Mouse (Mus musculus) hindbrain, embryonic 15.5 days (tissue): ENCODE results near the gene Strip1. TPM values are rescaled to one million over a fixed set of nuclear protein-coding genes. Genes with fewer than 3 reads are reported as not detected.

ENCODE experiments used
- ATAC-seq: fragments of 200-750 bp; cut with Nextera tagmentation; 2 replicates; pipeline ENCODE4 v1.8.0; 2017; ENCODE audit warnings: low read depth, moderate number of reproducible peaks, moderate TSS enrichment; ENCODE audit not compliant: low FRiP score
- H3K27ac ChIP-seq: fragments of 300-500 bp; sonication (generic); replicated peaks from 2 replicates; pipeline ENCODE4 v1.5.1; 2015; ENCODE audit warnings: mild to moderate bottlenecking, inconsistent platforms
- H3K27me3 ChIP-seq: fragments of 300-500 bp; sonication (generic); 2 replicates; pipeline ENCODE4 v1.6.1; 2015; ENCODE audit warnings: control low read depth, inconsistent platforms
- H3K36me3 ChIP-seq: fragments of 300-500 bp; sonication (generic); 2 replicates; pipeline ENCODE4 v1.6.1; 2015; ENCODE audit warnings: control low read depth, inconsistent platforms
- H3K4me1 ChIP-seq: fragments of 300-500 bp; sonication (generic); replicated peaks from 2 replicates; pipeline ENCODE4 v1.6.1; 2015; ENCODE audit warnings: control low read depth, inconsistent platforms
- H3K4me2 ChIP-seq: fragments of 300-500 bp; sonication (generic); 2 replicates; pipeline ENCODE4 v1.6.1; 2015; ENCODE audit warnings: moderate library complexity, mild to moderate bottlenecking, inconsistent platforms
- H3K4me3 ChIP-seq: fragments of 300-500 bp; sonication (generic); 2 replicates; pipeline ENCODE4 v1.5.1; 2015; ENCODE audit warnings: mild to moderate bottlenecking, inconsistent platforms
- H3K9ac ChIP-seq: fragments of 300-500 bp; sonication (generic); 2 replicates; pipeline ENCODE4 v1.6.1; 2015; ENCODE audit warnings: inconsistent platforms
- H3K9me3 ChIP-seq: fragments of 300-500 bp; sonication (generic); 2 replicates; pipeline ENCODE4 v1.6.1; 2016; ENCODE audit warnings: control low read depth, inconsistent platforms
- WGBS: fragments of 180-500 bp; shearing (Covaris S2); methylation state at CpG from one replicate; pipeline ENCODE4 v1.1.7; 2015; 5-methylcytosine and 5-hydroxymethylcytosine counted together
- polyA plus RNA-seq: library from polyadenylated mRNA; unstranded; fragments of >200 nt; fragmentation: Nextera tagmentation; extraction: Ambion mirVana; gene quantifications from 2 replicates; pipeline ENCODE4 v1.2.1, GENCODE M21; 2015

Gene Strip1
- polyA plus RNA-seq, 1 experiment from 2014 or later: 157 TPM

DNA sequence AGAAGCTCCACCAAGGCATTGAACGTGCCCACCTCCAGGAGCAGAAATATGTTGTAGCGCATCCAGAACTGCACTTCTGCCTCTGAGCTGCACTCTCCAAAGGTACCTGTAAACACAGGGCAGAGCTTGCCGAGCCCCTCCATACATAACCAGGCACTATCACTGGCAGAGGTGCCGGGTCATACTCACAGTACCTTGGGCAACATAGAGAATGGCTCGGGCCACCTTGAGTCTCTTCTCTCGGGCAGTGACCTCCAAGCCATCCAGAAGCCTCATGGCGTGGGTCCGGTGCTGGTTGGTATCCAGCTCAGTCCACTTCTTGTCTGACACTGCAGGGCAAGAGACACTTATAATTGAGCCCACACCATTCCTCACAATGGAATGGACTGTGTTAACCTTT, 4.7 kb downstream of the Strip1 start:
- WGBS: 96% methylated on average over 8 of the region's 8 CpGs
- Histone ChIP-seq H3K4me3 (no peak overlapping the region), H3K27ac (no peak overlapping the region), H3K36me3 (peaks cover 65% of the 10 kb centered on the region), H3K4me2 (no peak overlapping the region), H3K9me3 (no peaks in the 10 kb centered on the region), H3K4me1 (peaks cover 14% of the 10 kb centered on the region), H3K9ac (no peak overlapping the region), H3K27me3 (no peaks in the 10 kb centered on the region)
- ATAC-seq: no peak

DNA sequence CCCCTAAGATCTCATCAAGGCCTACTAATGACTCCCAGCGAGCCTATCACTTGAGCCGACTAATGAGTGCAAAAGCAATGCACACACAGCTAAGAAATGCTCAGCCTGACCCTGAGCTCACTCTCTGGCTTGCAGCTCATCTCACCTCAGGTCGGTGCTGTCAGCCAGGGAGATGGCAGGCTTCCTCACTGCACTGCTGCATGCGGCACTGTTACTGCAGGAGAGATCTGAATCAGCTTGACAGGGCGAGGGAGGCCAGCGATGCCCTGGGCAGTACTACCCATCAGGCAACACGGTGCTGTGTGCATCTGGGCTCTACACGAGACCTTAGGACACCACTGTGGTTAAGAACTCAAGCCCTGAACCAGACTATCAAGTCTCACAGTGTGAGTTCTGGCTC, 6.0 kb downstream of the Strip1 start:
- H3K9me3 ChIP-seq: no peaks in the 10 kb centered on the region
- H3K27me3 ChIP-seq: no peaks in the 10 kb centered on the region
- ATAC-seq: no peak
- no peak overlapping the region for H3K9ac ChIP-seq
- H3K4me1 ChIP-seq: peaks cover 13% of the 10 kb centered on the region
- no peak overlapping the region for H3K27ac ChIP-seq
- H3K4me3 ChIP-seq: no peak overlapping the region
- WGBS: 90% methylated on average over 8 of the region's 8 CpGs
- H3K36me3 ChIP-seq: peaks cover 77% of the 10 kb centered on the region
- no peak overlapping the region for H3K4me2 ChIP-seq

DNA sequence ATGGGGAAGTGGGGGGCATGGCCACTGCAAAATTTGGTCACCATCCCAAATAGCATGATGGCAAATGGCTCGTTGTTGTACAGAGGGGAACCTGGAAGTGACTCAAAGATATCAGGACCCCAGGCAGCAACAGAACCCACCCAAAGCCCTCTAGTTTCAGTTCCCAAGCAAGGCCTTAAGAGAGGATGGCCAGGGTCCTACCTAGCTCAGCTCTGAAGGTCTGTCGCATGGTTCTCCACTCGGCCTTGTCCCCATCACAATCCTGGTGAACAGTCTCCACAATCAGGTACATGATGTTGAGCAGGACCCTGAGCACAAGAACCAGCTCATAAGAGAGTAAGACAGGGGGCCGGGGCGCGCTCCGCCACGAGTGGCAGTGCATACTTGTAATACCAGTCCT, 7.1 kb downstream of the Strip1 start:
- Histone ChIP-seq H3K36me3 (peaks cover 83% of the 10 kb centered on the region), H3K27ac (no peak overlapping the region), H3K9ac (no peak overlapping the region), H3K4me3 (no peak overlapping the region), H3K9me3 (no peaks in the 10 kb centered on the region), H3K4me2 (no peak overlapping the region), H3K4me1 (peaks cover 2% of the 10 kb centered on the region), H3K27me3 (no peaks in the 10 kb centered on the region)
- WGBS: 98% methylated on average over 8 of the region's 8 CpGs
- no peak for ATAC-seq

DNA sequence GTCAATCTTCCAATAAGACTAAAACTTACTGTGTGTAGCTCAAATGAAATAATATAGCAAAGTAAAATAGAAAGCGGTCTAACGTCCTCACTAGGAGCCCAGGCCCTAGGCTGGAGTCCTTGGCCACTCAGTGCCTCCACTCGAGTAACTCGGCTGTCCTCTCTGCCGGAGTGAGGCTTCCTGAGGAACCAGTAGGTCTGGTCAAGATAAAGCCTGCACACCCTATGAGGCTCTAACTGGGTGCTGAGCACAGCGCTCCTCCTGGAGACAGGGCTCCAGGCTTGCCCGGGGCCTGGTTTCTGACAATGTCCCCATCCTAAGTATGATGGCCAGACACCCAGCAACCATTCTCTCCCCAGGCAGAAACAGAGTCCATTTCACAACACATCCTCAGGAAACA, 9.0 kb downstream of the Strip1 start:
- peaks cover 95% of the 10 kb centered on the region for H3K36me3 ChIP-seq
- no peak overlapping the region for H3K4me2 ChIP-seq
- no peaks in the 10 kb centered on the region for H3K4me1 ChIP-seq
- no peak overlapping the region for H3K4me3 ChIP-seq
- H3K9ac ChIP-seq: no peak overlapping the region
- no peaks in the 10 kb centered on the region for H3K9me3 ChIP-seq
- no peaks in the 10 kb centered on the region for H3K27me3 ChIP-seq
- H3K27ac ChIP-seq: no peak overlapping the region
- WGBS: 95% methylated on average over 7 of the region's 7 CpGs
- no peak for ATAC-seq

DNA sequence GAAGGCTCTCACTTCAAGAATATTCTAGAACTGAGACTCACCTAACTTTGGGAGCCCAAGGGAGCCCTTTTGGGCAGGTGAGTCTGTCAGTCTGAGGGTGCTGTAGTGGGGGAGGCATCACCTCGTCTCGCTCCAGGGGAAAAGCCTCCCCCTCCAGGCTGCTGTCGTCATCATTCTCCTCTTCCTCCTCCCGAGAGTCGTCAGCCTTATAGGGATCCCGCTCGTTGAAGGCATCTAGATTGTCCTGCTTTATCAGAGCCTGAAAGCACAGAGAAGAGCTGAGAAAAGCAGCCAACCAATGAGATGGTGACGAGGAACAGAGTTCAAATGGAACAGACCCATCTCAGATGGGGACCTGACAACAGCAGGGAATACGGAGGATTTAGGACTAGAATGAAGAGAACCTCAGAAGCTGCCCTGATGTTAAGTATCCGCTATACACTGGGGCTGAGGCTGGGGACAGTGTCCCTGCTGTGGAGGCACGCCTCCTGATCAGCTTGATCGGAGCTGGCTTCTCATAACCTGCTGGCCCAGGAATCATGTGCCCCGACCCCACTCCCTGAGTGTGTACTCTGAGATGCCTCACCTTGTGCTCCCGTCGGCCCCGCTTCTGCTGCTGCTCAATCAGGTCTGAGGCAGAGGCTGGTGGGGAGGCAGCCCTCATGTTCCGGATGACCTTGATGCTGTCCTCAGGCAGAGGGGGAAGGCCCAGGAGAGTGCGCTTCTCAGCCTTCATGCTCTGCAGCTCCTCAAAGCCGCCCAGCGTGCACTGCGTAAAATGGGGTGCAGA, 10.0 kb downstream of the Strip1 start:
- Histone ChIP-seq H3K27me3 (no peaks in the 10 kb centered on the region), H3K36me3 (peaks cover 95% of the 10 kb centered on the region), H3K9ac (no peak overlapping the region), H3K9me3 (no peaks in the 10 kb centered on the region), H3K4me2 (no peak overlapping the region), H3K4me1 (no peaks in the 10 kb centered on the region), H3K4me3 (no peak overlapping the region), H3K27ac (no peak overlapping the region)
- ATAC-seq: no peak
- 91% methylated on average over 21 of the region's 21 CpGs for WGBS

DNA sequence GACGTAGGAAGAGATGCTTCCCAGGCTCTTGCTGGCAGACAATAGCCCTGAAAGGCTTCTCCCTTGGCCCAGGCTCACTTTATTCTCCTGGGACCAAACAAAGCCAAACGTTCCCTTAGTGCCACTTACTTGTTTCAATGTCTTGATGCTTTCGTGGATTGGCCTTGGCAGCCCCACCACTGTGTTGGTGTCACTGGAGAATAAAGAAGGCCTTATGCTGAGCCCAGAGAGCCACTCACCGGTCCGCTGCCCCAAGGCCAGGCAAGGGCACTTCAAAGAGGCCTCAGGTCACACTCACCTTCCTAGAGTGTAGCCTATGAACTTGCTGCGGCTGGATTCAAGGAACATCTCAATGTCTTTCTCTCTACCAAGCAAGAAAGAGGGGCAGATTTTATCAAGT, 11.6 kb downstream of the Strip1 start:
- Histone ChIP-seq H3K9me3 (no peaks in the 10 kb centered on the region), H3K27ac (no peak overlapping the region), H3K36me3 (peaks cover 94% of the 10 kb centered on the region), H3K4me3 (no peak overlapping the region), H3K27me3 (no peaks in the 10 kb centered on the region), H3K4me2 (no peak overlapping the region), H3K9ac (no peak overlapping the region), H3K4me1 (no peaks in the 10 kb centered on the region)
- no peak for ATAC-seq
- WGBS: 87% methylated on average over 6 of the region's 6 CpGs

DNA sequence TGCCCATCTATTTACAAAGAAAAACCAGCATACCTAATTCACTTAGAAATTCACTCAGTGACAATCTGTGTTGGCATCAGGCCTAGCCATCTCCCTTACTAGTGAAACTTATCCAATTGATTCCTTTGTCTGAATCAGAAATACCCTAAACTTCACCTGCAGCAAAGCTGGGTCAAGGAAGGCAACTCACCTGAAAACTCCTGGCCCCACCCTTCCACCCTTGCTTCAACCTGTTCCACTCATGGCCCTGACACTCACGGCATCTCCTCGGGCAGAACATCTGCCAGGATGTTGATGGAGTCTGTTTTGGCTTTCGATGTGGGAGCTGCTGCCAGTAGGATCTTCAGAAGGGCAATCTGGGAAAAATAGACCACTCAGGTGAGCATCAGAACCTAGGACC, 13.7 kb downstream of the Strip1 start:
- H3K27me3 ChIP-seq: no peaks in the 10 kb centered on the region
- H3K4me1 ChIP-seq: no peaks in the 10 kb centered on the region
- WGBS: 95% methylated on average over 3 of the region's 3 CpGs
- no peak for ATAC-seq
- no peak overlapping the region for H3K27ac ChIP-seq
- H3K4me3 ChIP-seq: no peak overlapping the region
- H3K9ac ChIP-seq: no peak overlapping the region
- H3K36me3 ChIP-seq: peaks cover 94% of the 10 kb centered on the region
- no peak overlapping the region for H3K4me2 ChIP-seq
- H3K9me3 ChIP-seq: no peaks in the 10 kb centered on the region

DNA sequence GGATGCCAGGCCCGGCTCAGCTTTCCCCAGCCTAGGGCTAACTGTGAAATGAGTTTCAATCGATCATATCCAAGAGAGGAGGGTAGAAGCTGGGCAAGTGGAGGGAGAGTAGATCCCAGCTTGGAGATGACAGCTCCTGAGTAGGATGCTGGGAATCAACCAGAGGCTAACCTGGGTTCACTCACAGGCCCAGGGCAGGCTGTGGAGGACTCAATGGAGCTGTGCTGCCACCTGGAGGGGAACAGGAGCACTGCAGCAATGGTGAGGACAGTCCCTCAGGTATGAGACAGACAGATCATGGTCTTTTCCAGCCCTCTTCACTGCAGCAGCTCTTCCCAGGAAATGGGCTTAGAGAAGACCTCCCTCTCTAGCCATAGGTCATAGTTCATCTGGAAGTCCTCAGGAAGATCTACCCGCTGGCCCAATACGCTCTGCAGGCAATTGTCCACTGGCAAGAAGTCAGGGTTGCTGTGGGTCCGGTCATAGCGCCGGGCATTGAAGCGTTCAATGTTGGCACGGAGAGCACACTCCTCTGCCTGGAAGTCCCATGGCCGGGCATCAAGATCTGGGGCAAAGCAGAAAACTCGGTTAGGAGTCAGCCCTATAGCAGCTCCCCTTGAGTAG, 18.5 kb downstream of the Strip1 start:
- H3K27me3 ChIP-seq: no peaks in the 10 kb centered on the region
- WGBS: 84% methylated on average over 11 of the region's 11 CpGs
- no peak overlapping the region for H3K4me3 ChIP-seq
- peaks cover 69% of the 10 kb centered on the region for H3K36me3 ChIP-seq
- no peak overlapping the region for H3K4me2 ChIP-seq
- H3K9me3 ChIP-seq: no peaks in the 10 kb centered on the region
- H3K9ac ChIP-seq: no peak overlapping the region
- H3K27ac ChIP-seq: no peak overlapping the region
- peak; percentile 58; the same call in 1 of the 2 replicates for ATAC-seq
- no peaks in the 10 kb centered on the region for H3K4me1 ChIP-seq

DNA sequence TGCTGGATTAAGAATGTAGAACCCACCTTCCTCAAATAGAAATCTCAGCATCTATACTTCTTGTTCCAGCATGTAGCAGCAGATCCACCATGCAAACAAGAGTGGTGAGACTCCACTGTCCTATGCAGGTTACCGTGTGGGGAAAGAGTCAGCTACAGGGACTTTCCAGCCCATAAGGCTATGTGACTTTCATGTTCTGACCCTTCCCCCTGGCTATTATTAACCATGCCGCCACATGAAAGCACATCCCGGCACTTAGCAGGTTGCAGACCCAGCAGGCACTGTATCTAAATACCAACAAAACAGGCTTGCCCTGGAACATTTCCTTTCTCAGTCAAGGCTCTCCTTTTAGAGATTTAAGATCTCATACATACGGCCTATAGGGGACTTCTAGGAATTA, 20.1 kb downstream of the Strip1 start:
- no peak overlapping the region for H3K27ac ChIP-seq

DNA sequence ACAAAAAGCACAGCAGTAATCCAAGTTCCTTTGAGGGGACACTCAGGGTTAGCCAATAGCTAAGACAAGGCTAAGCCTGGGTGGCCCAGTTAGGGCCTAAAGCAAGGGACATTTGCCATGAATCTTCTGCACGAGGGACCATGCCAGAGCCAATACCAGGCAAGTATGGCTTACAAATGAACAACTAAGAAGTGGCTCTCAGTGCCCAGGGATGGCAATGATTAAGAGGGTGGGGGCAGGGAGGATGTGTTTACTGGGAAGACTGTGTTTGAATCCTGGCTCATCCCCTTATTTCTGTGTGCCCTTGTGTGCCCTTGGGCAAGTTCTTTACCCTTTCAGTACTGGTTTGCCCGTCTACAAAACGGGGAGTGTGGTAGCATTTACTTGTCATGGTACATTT, 22.1 kb downstream of the Strip1 start:
- WGBS: 42% methylated on average over 3 of the region's 3 CpGs
- Histone ChIP-seq H3K27ac (no peak overlapping the region), H3K36me3 (peaks cover 34% of the 10 kb centered on the region), H3K9ac (no peak overlapping the region), H3K4me1 (no peaks in the 10 kb centered on the region), H3K27me3 (0 out of 2 replicates have a peak, but pooled peaks cover under 1% of the 10 kb centered on the region), H3K4me2 (no peak overlapping the region), H3K9me3 (no peaks in the 10 kb centered on the region), H3K4me3 (no peak overlapping the region)
- ATAC-seq: no peak

More for the DNA sequence above, 20.1 kb downstream of the Strip1 start:
- 71% methylated on average over 4 of the region's 4 CpGs for WGBS
- Histone ChIP-seq H3K36me3 (peaks cover 53% of the 10 kb centered on the region), H3K4me3 (no peak overlapping the region), H3K4me1 (no peaks in the 10 kb centered on the region), H3K27me3 (no peaks in the 10 kb centered on the region), H3K4me2 (no peak overlapping the region), H3K9ac (no peak overlapping the region), H3K9me3 (no peaks in the 10 kb centered on the region)
- no peak for ATAC-seq

DNA sequence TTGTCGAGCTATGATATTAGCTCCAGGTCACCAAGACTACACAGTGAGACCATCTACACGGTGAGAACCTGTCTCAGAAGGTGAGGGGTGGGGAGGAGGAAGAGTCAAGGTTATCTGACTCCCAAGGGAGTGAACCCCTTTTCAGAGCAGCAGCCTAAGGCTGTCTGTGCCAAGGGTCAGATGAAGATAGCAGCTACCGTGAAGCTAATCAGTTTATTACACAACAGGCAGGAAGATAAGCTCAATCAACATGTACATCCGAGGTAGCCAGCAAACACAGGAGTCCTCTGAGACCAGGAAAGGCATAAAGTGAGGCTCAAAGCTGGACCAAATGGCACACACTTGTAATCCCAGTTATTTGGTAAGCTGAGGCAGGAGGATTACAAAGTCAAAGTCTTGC, 22.7 kb downstream of the Strip1 start:
- Histone ChIP-seq H3K27ac (no peak overlapping the region), H3K9me3 (no peaks in the 10 kb centered on the region), H3K27me3 (0 out of 2 replicates have a peak, but pooled peaks cover 4% of the 10 kb centered on the region), H3K4me3 (no peak overlapping the region), H3K4me2 (no peak overlapping the region), H3K36me3 (peaks cover 28% of the 10 kb centered on the region), H3K4me1 (no peaks in the 10 kb centered on the region), H3K9ac (no peak overlapping the region)
- no peak for ATAC-seq
- WGBS: 72% methylated on average over 4 of the region's 4 CpGs

DNA sequence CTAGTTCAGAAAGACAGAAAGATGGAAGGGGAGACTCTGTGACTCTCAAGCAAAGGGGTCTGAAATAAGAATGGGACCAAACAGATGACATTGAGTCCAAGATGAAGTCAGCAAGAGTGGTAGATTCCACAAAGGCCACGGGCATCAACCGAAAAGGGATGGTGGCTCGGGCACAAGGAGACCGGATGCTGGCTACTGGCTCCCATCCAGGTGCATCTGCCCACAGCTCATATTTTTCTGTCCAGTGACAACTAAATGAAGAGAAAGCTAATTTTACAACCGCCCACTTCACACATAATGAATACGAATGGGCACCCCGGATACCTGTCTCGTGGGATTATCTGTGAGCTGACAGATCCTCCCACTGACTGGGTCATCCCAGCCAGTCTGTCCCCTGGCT, 24.3 kb downstream of the Strip1 start:
- no peak overlapping the region for H3K4me2 ChIP-seq
- H3K9ac ChIP-seq: no peak overlapping the region
- no peak for ATAC-seq
- peaks cover 12% of the 10 kb centered on the region for H3K36me3 ChIP-seq
- H3K27ac ChIP-seq: no peak overlapping the region
- 81% methylated on average over 8 of the region's 8 CpGs for WGBS
- H3K4me1 ChIP-seq: no peaks in the 10 kb centered on the region
- no peak overlapping the region for H3K4me3 ChIP-seq
- no peaks in the 10 kb centered on the region for H3K9me3 ChIP-seq
- 0 out of 2 replicates have a peak, but pooled peaks cover 4% of the 10 kb centered on the region for H3K27me3 ChIP-seq
